Mouse (Mus musculus) forebrain, embryonic 11.5 days (tissue): ENCODE results near the gene Dnah14. TPM values are rescaled to one million over a fixed set of nuclear protein-coding genes. Genes with fewer than 3 reads are reported as not detected.

Experiments
- ATAC-seq: fragments of 200-750 bp; cut with Nextera tagmentation; replicated peaks from 2 replicates; pipeline ENCODE4 v1.8.0; 2017; ENCODE audit warnings: moderate TSS enrichment; ENCODE audit not compliant: low FRiP score
- DNase-seq: peaks from one replicate; pipeline ENCODE4 v3.0.0-alpha.2; 2017; ENCODE audit warnings: low spot score
- H3K27ac ChIP-seq: fragments of 300-500 bp; sonication (generic); 2 replicates; pipeline ENCODE4 v1.5.1; 2014; ENCODE audit warnings: low read depth, low read length
- H3K27me3 ChIP-seq: fragments of 300-500 bp; sonication (generic); 2 replicates; pipeline ENCODE4 v1.6.1; 2014; ENCODE audit warnings: mild to moderate bottlenecking, low read length, mixed read lengths; ENCODE audit not compliant: control insufficient read depth, insufficient read depth
- H3K36me3 ChIP-seq: fragments of 300-500 bp; sonication (generic); 2 replicates; pipeline ENCODE4 v1.6.1; 2014; ENCODE audit warnings: mild to moderate bottlenecking, low read length, moderate library complexity, mixed read lengths; ENCODE audit not compliant: control insufficient read depth, insufficient read depth
- H3K4me1 ChIP-seq: fragments of 300-500 bp; sonication (generic); replicated peaks from 2 replicates; pipeline ENCODE4 v1.6.1; 2014; ENCODE audit warnings: low read length, mixed read lengths; ENCODE audit not compliant: control insufficient read depth, insufficient read depth
- H3K4me2 ChIP-seq: fragments of 300-500 bp; sonication (generic); 2 replicates; pipeline ENCODE4 v1.6.1; 2014; ENCODE audit warnings: low read depth, mild to moderate bottlenecking, low read length, moderate library complexity, mixed read lengths; ENCODE audit not compliant: severe bottlenecking
- H3K4me3 ChIP-seq: fragments of 300-500 bp; sonication (generic); 2 replicates; pipeline ENCODE4 v1.5.1; 2014; ENCODE audit warnings: low read depth, low read length
- H3K9ac ChIP-seq: fragments of 300-500 bp; sonication (generic); 2 replicates; pipeline ENCODE4 v1.6.1; 2014; ENCODE audit warnings: low read length
- H3K9me3 ChIP-seq: fragments of 300-500 bp; sonication (generic); 2 replicates; pipeline ENCODE4 v1.6.1; 2016; ENCODE audit warnings: low read length, mixed read lengths; ENCODE audit not compliant: control insufficient read depth
- WGBS: fragments of 180-500 bp; shearing (Covaris S2); extraction: QIAGEN DNeasy Blood & Tissue Kit; methylation state at CpG from one replicate; pipeline ENCODE4 v1.1.7; 2014; 5-methylcytosine and 5-hydroxymethylcytosine counted together
- polyA plus RNA-seq: library from polyadenylated mRNA; unstranded; fragments of >200 nt; fragmentation: Nextera tagmentation; extraction: Ambion mirVana; gene quantifications from 2 replicates; pipeline ENCODE4 v1.2.1, GENCODE M21; 2014

The Dnah14 gene
- polyA plus RNA-seq, 1 experiment from 2014 or later, result 2.9 TPM

DNA sequence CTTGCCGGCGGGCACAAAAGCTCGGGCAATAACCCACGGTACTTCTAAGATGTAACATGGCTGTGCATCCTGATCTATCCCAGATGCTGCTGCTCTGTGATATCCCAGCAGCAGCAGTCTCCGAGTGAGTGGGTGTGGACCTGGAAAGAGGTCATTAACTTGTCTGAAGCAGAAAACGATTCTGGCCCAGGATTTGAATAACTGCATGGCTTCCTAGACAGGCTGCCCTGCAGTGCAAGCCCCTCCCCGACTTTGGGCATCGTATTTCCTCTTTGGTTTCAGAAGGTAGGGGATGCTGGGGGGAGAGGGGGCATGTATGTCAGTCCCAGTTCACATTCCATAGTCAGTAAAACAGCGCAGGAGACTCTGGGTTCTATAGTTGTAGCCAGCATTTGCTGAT, 6.9 kb upstream of the Dnah14 start:
- no peak for ATAC-seq
- Histone ChIP-seq H3K4me2 (no peak overlapping the region), H3K27ac (no peak overlapping the region), H3K9ac (no peak overlapping the region), H3K36me3 (no peaks in the 10 kb centered on the region), H3K9me3 (no peaks in the 10 kb centered on the region), H3K4me3 (no peak overlapping the region), H3K27me3 (no peaks in the 10 kb centered on the region), H3K4me1 (no peaks in the 10 kb centered on the region)
- DNase-seq, result no peak
- 79% methylated on average over 9 of the region's 9 CpGs for WGBS

DNA sequence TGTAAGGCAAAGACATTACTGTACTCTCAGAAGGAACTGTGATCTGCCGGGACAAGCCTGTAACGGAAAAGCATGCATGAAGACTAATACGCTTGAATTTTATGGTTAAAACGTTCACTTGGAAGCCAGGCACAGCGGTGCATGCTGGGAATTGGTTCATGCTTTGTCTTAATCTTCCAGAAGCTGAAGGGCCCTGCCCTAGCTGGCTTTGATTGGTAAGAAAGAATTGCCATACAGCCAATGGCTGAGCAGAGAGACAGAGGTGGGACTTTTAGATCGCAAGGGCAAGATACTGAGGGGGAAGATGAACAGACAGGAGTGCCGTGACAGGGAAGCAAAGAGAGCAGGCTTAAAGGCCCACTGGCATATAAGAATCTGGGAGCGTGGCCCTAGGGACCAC, 6.8 kb downstream of the Dnah14 start:
- H3K4me3 ChIP-seq, result no peak overlapping the region
- no peaks in the 10 kb centered on the region for H3K27me3 ChIP-seq
- H3K9me3 ChIP-seq, result no peaks in the 10 kb centered on the region
- 71% methylated on average over 8 of the region's 8 CpGs for WGBS
- DNase-seq, result no peak
- H3K9ac ChIP-seq, result no peak overlapping the region
- H3K4me1 ChIP-seq, result no peaks in the 10 kb centered on the region
- ATAC-seq, result no peak
- H3K36me3 ChIP-seq, result no peaks in the 10 kb centered on the region
- H3K4me2 ChIP-seq, result no peak overlapping the region
- H3K27ac ChIP-seq, result no peak overlapping the region

DNA sequence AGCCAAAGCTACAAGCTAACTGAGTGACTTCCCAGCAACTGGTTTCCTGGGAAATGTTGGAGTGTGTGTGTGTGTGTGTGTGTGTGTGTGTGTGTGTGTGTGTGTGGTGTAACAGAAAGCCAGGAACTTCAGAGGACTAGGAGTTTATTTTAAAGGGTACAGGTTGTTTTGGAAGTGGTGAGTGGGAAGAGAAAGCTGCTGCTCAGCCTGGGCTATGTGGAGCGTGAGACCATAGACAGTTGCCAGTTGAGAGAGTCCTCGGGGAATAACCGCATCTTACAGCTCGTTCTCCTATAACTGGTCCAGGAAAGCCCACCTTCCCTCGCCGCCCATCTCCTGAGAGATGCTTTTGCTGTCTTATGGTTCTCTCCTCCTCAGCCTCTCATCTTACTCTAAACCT, 12.8 kb downstream of the Dnah14 start:
- Histone ChIP-seq H3K27ac (no peak overlapping the region), H3K36me3 (no peaks in the 10 kb centered on the region), H3K4me3 (no peak overlapping the region), H3K4me2 (no peak overlapping the region), H3K4me1 (no peaks in the 10 kb centered on the region), H3K9ac (no peak overlapping the region), H3K9me3 (no peaks in the 10 kb centered on the region), H3K27me3 (no peaks in the 10 kb centered on the region)
- ATAC-seq (no peak), DNase-seq (no peak)
- WGBS, result 87% methylated on average over 6 of the region's 6 CpGs

DNA sequence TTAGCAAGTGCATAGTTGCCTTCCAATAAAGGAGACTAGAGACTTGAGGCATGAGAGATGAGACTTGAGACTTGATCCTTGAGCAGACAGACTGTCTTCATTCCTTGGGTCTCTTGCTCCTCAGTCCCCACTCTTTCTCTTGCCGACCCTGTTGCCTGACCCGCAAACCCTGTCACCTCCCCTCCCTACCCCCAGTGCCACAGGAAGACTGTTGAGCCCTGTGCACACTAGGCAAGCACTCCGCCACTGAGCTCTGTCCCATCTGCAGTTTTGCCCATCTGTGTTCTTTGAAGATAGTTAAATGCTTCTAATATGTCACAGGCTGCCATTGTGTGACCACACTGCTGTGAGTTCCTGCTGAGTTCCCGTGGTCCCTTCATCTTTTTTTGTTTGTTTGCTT, 23.0 kb downstream of the Dnah14 start:
- ATAC-seq, result no peak
- whole genome bisulfite sequencing, result 63% methylated on average over 4 of the region's 4 CpGs
- Histone ChIP-seq H3K4me1 (no peaks in the 10 kb centered on the region), H3K4me3 (no peak overlapping the region), H3K27ac (no peak overlapping the region), H3K9me3 (no peaks in the 10 kb centered on the region), H3K4me2 (no peak overlapping the region), H3K27me3 (no peaks in the 10 kb centered on the region), H3K36me3 (no peaks in the 10 kb centered on the region), H3K9ac (no peak overlapping the region)
- no peak for DNase-seq

DNA sequence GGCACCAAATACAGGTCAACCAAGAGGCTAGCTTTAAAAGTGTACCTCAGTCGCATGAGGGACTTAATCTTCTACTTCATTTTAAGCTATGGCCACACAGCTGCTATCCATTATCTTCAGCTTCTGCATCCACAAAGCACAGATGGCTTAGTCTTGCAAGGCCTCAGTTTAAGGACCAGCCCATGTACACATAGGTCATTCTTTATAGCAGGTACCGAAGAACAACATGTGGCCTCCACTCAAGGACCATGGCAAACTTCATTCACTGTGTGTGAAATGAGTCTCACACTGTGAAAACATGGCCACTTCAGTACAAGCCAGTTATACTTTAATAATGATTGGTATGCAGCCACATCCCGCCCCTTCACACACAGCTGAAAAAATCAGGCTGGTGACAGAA, 34.8 kb downstream of the Dnah14 start:
- Histone ChIP-seq H3K27ac (no peak overlapping the region), H3K4me2 (no peak overlapping the region), H3K4me1 (no peaks in the 10 kb centered on the region), H3K9ac (no peak overlapping the region), H3K4me3 (no peak overlapping the region), H3K27me3 (no peaks in the 10 kb centered on the region), H3K36me3 (no peaks in the 10 kb centered on the region), H3K9me3 (no peaks in the 10 kb centered on the region)
- DNase-seq (no peak), ATAC-seq (no peak)
- WGBS, result 61% methylated on average over 3 of the region's 3 CpGs

DNA sequence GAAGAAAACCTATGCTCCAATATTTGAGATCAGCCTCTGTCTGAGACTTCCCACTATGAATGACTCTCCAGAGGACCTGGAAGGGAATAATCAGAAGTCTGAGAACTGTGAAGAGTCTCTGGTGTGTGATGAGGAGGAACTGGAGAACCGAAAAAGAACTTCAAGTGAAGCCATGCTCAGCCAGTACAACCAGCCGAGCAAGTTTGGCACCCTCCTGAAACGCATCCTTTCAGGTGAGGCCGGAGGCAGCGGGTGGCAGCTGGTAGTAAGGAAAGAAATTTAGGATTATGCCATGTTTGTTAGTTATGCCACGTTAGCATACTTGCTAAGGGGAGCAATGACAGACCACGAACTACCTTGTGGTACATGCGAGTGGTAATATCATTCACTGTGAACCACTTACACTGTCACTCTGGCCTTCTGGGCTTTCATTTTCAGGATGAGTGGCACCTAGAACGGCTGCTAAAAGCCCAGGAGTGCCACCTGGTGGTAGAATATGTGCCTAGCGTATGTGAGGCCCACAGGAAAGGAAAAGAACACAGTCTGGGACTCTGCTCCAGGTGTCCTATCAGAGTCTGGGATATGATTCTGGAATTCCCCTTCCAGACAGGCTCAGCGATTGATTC, 39.6 kb downstream of the Dnah14 start:
- 50% methylated on average over 11 of the region's 11 CpGs for WGBS
- ATAC-seq, result 0 out of 2 replicates have a peak, but pooled peaks have one; percentile 46

DNA sequence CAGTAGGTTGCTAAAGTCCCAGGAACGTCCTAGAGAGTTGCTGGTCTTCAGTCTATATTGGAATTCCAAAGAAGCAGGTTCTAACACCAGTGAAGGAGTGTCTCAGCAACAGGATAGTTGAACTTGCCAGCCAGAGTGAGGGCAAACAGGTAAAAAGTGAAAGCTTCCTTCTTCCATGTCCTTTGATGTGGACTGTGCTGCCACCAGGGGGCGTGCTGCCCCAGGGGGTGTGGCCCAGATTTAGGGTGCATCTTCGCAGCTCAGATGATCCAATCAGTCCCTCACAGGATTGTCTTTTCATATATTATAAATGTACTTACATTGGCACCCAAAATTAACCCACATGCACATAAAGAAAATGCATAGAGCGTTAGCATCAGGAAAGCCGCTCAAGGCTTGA, 41.0 kb downstream of the Dnah14 start:
- WGBS, result 50% methylated on average over 5 of the region's 5 CpGs
- DNase-seq, result no peak
- Histone ChIP-seq H3K36me3 (no peaks in the 10 kb centered on the region), H3K4me2 (no peak overlapping the region), H3K4me1 (no peaks in the 10 kb centered on the region), H3K9ac (no peak overlapping the region), H3K27ac (no peak overlapping the region), H3K9me3 (no peaks in the 10 kb centered on the region), H3K4me3 (no peak overlapping the region), H3K27me3 (no peaks in the 10 kb centered on the region)
- no peak for ATAC-seq

More for the DNA sequence above, 39.6 kb downstream of the Dnah14 start:
- H3K4me1 ChIP-seq, result no peaks in the 10 kb centered on the region
- peak; percentile 75 for DNase-seq
- H3K27me3 ChIP-seq, result no peaks in the 10 kb centered on the region
- no peak overlapping the region for H3K4me3 ChIP-seq
- no peak overlapping the region for H3K9ac ChIP-seq
- no peaks in the 10 kb centered on the region for H3K9me3 ChIP-seq
- no peak overlapping the region for H3K27ac ChIP-seq
- H3K36me3 ChIP-seq, result no peaks in the 10 kb centered on the region
- no peak overlapping the region for H3K4me2 ChIP-seq

DNA sequence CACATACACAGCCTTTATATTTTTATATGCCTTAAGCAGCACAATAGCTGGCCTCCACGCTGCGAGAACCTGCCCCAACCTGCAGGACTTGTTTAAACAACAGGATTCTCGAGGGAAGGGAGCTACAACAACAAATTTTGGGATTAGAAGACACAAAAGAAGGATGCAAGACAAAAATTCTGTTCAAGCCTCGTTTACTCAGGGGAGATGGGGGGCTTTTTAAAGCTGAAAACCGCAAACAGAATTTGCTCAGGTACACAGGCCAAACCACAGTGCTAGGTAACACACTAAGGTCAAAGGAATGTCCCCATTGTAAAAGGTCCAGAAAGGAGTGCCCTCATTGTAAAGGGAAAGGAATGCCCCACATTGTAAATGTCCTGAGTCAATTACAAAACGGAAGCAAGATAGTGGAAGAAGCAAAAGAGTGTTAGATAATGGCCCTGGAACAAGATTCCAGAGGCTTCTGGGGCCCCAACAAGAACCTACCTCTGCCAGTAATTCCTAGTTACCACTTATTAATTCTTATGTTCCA, 46.9 kb downstream of the Dnah14 start:
- DNase-seq (no peak), ATAC-seq (no peak)
- H3K4me2 ChIP-seq, result no peak overlapping the region
- no peaks in the 10 kb centered on the region for H3K27me3 ChIP-seq
- H3K4me3 ChIP-seq, result no peak overlapping the region
- H3K9me3 ChIP-seq, result no peaks in the 10 kb centered on the region
- no peaks in the 10 kb centered on the region for H3K4me1 ChIP-seq
- H3K36me3 ChIP-seq, result no peaks in the 10 kb centered on the region
- H3K27ac ChIP-seq, result no peak overlapping the region
- H3K9ac ChIP-seq, result no peak overlapping the region
- WGBS, result 55% methylated on average over 6 of the region's 6 CpGs

DNA sequence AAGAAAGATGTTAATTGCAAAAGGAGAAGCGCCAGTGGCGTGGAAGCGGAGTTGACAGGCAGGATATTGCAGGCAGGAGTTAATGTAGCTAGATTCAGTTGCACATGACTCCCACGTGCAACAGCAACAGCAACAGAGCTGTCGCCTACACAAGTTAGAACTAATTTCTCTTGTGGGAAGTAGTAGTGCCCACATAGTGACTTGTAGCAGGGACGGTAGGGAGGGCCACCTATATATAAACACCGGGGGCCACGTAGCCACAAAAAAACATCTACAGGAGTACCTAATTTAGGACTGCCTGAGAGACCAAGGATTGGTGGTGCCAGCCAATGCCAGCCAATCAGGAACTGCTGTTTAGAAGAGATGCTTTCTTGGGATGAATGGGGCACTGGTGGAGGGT, 48.5 kb downstream of the Dnah14 start:
- no peaks in the 10 kb centered on the region for H3K4me1 ChIP-seq

More for the DNA sequence above, 48.5 kb downstream of the Dnah14 start:
- DNase-seq (no peak), ATAC-seq (no peak)
- H3K4me2 ChIP-seq, result no peak overlapping the region
- H3K9ac ChIP-seq, result no peak overlapping the region
- 92% methylated on average over 8 of the region's 8 CpGs for WGBS
- H3K27ac ChIP-seq, result no peak overlapping the region
- H3K27me3 ChIP-seq, result no peaks in the 10 kb centered on the region
- no peak overlapping the region for H3K4me3 ChIP-seq
- no peaks in the 10 kb centered on the region for H3K36me3 ChIP-seq
- H3K9me3 ChIP-seq, result no peaks in the 10 kb centered on the region
